Mouse (Mus musculus): Measurements from ENCODE around the gene Wwtr1. TPM values are rescaled to one million over a fixed set of nuclear protein-coding genes. Genes with fewer than 3 reads are reported as not detected.

The Wwtr1 gene
- total RNA-seq, 1 experiment from 2014 or later, result 46.8 TPM

GRCm38 (mm10) chr3:57516146-57516545 is 59.6 kb downstream of the Wwtr1 start:
- DNase-seq, result no peak

GRCm38 (mm10) chr3:57515044-57515443 is 60.7 kb downstream of the Wwtr1 start:
- DNase-seq, result no peak

- peak; percentile 80 for DNase-seq
Observed at GRCm38 (mm10) chr3:57511816-57512586, 63.7 kb downstream of the Wwtr1 start.

- peak; percentile 53 for DNase-seq
Observed at GRCm38 (mm10) chr3:57509945-57510675, 65.6 kb downstream of the Wwtr1 start.

- peak; percentile 31 for DNase-seq
Observed at GRCm38 (mm10) chr3:57505991-57506390, 69.7 kb downstream of the Wwtr1 start.

GRCm38 (mm10) chr3:57504756-57505155 is 71.0 kb downstream of the Wwtr1 start:
- DNase-seq, result peak; percentile 28

GRCm38 (mm10) chr3:57501596-57502220 is 74.0 kb downstream of the Wwtr1 start:
- no peak for DNase-seq

GRCm38 (mm10) chr3:57500846-57501245 is 74.9 kb downstream of the Wwtr1 start:
- DNase-seq, result no peak

- DNase-seq, result no peak
Observed at GRCm38 (mm10) chr3:57497791-57498190, 77.9 kb downstream of the Wwtr1 start.

GRCm38 (mm10) chr3:57496428-57496827 is 79.3 kb downstream of the Wwtr1 start:
- DNase-seq, result no peak

- DNase-seq, result peak; percentile 31
Observed at GRCm38 (mm10) chr3:57487455-57488153, 88.1 kb downstream of the Wwtr1 start.

GRCm38 (mm10) chr3:57486068-57486467 is 89.6 kb downstream of the Wwtr1 start:
- DNase-seq, result no peak

- DNase-seq, result no peak
Observed at GRCm38 (mm10) chr3:57481981-57482380, 93.7 kb downstream of the Wwtr1 start.

GRCm38 (mm10) chr3:57480640-57481039 is 95.1 kb downstream of the Wwtr1 start:
- DNase-seq, result no peak

- no peak for DNase-seq
Observed at GRCm38 (mm10) chr3:57474421-57474820, 101.3 kb downstream of the Wwtr1 start.

- DNase-seq, result no peak
Observed at GRCm38 (mm10) chr3:57472407-57472806, 103.3 kb downstream of the Wwtr1 start.

- peak; percentile 57 for DNase-seq
Observed at GRCm38 (mm10) chr3:57470981-57471601, 104.6 kb downstream of the Wwtr1 start.

- peak; percentile 77 for DNase-seq
Observed at GRCm38 (mm10) chr3:57470326-57470725, 105.4 kb downstream of the Wwtr1 start.

- no peak for DNase-seq
Observed at GRCm38 (mm10) chr3:57469325-57469724, 106.4 kb downstream of the Wwtr1 start.

- no peak for DNase-seq
Observed at GRCm38 (mm10) chr3:57466289-57466688, 109.4 kb downstream of the Wwtr1 start.

GRCm38 (mm10) chr3:57463302-57463701 is 112.4 kb downstream of the Wwtr1 start:
- no peak for DNase-seq

GRCm38 (mm10) chr3:57458652-57459051 is 117.1 kb downstream of the Wwtr1 start:
- DNase-seq, result no peak

Data from adrenal gland, postnatal 14 days (tissue).